Mouse (Mus musculus): ENCODE measurements around the gene Lrmda. TPM values are rescaled to one million over a fixed set of nuclear protein-coding genes. Genes with fewer than 3 reads are reported as not detected.
A peak's percentile ranks its signal among the peaks of the same experiment; 100 is the strongest.

Gene Lrmda
- total and polyA plus RNA-seq, 2 experiments, result 0.18 to 0.50 TPM

- WGBS, result 80% methylated on average over 4 of the region's 4 CpGs
- H3K4me1 ChIP-seq (ENCODE audit: control insufficient read depth, insufficient read depth, low read length), result no peaks in the 10 kb centered on the region
Observed at GRCm38 (mm10) chr14:21999588-21999987, 19.9 kb upstream of the Lrmda start.

DNA sequence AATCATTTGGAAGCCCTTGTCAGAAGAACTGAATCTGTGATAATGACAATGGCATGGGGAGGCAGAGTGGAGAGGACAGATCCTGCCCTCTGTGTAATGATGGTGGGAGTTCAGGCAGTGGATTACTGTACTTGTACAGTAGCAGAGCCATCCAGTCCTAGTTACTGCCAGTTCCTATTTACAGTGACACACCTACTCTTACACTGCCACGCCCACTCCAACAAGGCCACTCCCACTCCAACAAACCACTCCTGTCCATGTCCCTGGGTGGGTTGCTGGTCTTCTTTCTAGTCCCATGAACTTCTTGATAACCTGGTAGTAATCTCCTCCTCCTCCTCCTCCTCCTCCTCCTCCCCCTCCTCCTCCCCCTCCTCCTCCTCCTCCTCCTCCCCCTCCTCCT, 16.3 kb upstream of the Lrmda start:
- Histone ChIP-seq H3K4me3 (ENCODE audit: insufficient read depth, low read depth, low read length) (no peak overlapping the region), H3K9ac (ENCODE audit: low read depth, low read length) (no peak overlapping the region), H3K27ac (replicated peaks; ENCODE audit: insufficient read depth, low read depth, low read length) (no peak overlapping the region), H3K79me2 (ENCODE audit: control insufficient read depth, insufficient read depth, low read length) (no peaks in the 10 kb centered on the region), H3K27me3 (ENCODE audit: control insufficient read depth, insufficient read depth, low read length) (no peaks in the 10 kb centered on the region), H3K4me1 (ENCODE audit: control insufficient read depth, insufficient read depth, low read length) (no peaks in the 10 kb centered on the region), H3K36me3 (ENCODE audit: control insufficient read depth, insufficient read depth, low read length) (no peaks in the 10 kb centered on the region)
- DNase-seq (ENCODE audit: extremely low read depth, low read depth, low spot score), result no peak
- WGBS, result 61% methylated on average over 1 of the region's 1 CpGs
- TF ChIP-seq POLR2A (IDR thresholded peaks at IDR 0.05; ENCODE audit: extremely low read depth, insufficient read depth, low read length) (no peak), CTCF (IDR thresholded peaks at IDR 0.05; ENCODE audit: low read depth, low read length) (no peak)

More at GRCm38 (mm10) chr14:21999588-21999987, 19.9 kb upstream of the Lrmda start:
- Histone ChIP-seq H3K79me2 (ENCODE audit: control insufficient read depth, insufficient read depth, low read length) (no peaks in the 10 kb centered on the region), H3K4me3 (ENCODE audit: insufficient read depth, low read depth, low read length) (no peak overlapping the region), H3K27me3 (ENCODE audit: control insufficient read depth, insufficient read depth, low read length) (no peaks in the 10 kb centered on the region; the same call in 1 of the 2 replicates), H3K9ac (ENCODE audit: low read depth, low read length) (no peak overlapping the region), H3K36me3 (ENCODE audit: control insufficient read depth, insufficient read depth, low read length) (no peaks in the 10 kb centered on the region), H3K27ac (replicated peaks; ENCODE audit: insufficient read depth, low read depth, low read length) (no peak overlapping the region)
- TF ChIP-seq CTCF (IDR thresholded peaks at IDR 0.05; ENCODE audit: low read depth, low read length), result no peak
- no peak for TF ChIP-seq POLR2A (IDR thresholded peaks at IDR 0.05; ENCODE audit: extremely low read depth, insufficient read depth, low read length)
- no peak for DNase-seq (ENCODE audit: extremely low read depth, low read depth, low spot score)

DNA sequence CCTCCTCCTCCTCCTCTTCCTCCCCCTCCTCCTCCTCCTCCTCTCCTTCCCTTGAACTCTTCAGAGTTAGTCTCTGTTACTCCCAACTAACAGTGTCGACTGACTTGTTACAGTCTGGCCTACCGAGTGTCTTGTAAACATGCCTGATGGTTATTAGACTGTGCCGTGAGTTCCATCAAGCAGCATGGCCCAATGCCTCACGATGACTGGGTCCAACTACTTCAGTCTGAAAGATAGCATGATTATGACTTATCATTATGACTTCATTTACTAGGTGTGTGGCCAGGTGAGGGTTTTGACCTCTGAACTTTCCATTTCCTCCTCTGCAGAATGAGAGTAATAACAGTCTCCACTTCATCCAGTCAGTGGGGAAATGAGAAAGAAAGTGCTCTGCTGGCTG, 15.9 kb upstream of the Lrmda start:
- 86% methylated on average over 4 of the region's 4 CpGs for WGBS

GRCm38 (mm10) chr14:22004943-22005342, 14.6 kb upstream of the Lrmda start:
- DNase-seq (ENCODE audit: extremely low read depth, low read depth, low spot score), result no peak
- no peak for TF ChIP-seq POLR2A (IDR thresholded peaks at IDR 0.05; ENCODE audit: extremely low read depth, insufficient read depth, low read length)
- TF ChIP-seq CTCF (IDR thresholded peaks at IDR 0.05; ENCODE audit: low read depth, low read length), result no peak
- Histone ChIP-seq H3K9ac (ENCODE audit: low read depth, low read length) (no peak overlapping the region), H3K27ac (replicated peaks; ENCODE audit: insufficient read depth, low read depth, low read length) (no peak overlapping the region), H3K36me3 (ENCODE audit: control insufficient read depth, insufficient read depth, low read length) (no peaks in the 10 kb centered on the region), H3K79me2 (ENCODE audit: control insufficient read depth, insufficient read depth, low read length) (no peaks in the 10 kb centered on the region), H3K4me3 (ENCODE audit: insufficient read depth, low read depth, low read length) (no peak overlapping the region), H3K27me3 (ENCODE audit: control insufficient read depth, insufficient read depth, low read length) (no peaks in the 10 kb centered on the region), H3K4me1 (ENCODE audit: control insufficient read depth, insufficient read depth, low read length) (no peaks in the 10 kb centered on the region)
- 83% methylated on average over 4 of the region's 4 CpGs for WGBS

More for the DNA sequence above, 15.9 kb upstream of the Lrmda start:
- Histone ChIP-seq H3K79me2 (ENCODE audit: control insufficient read depth, insufficient read depth, low read length) (no peaks in the 10 kb centered on the region), H3K9ac (ENCODE audit: low read depth, low read length) (no peak overlapping the region), H3K4me3 (ENCODE audit: insufficient read depth, low read depth, low read length) (no peak overlapping the region), H3K27ac (replicated peaks; ENCODE audit: insufficient read depth, low read depth, low read length) (no peak overlapping the region), H3K36me3 (ENCODE audit: control insufficient read depth, insufficient read depth, low read length) (no peaks in the 10 kb centered on the region), H3K4me1 (ENCODE audit: control insufficient read depth, insufficient read depth, low read length) (no peaks in the 10 kb centered on the region), H3K27me3 (ENCODE audit: control insufficient read depth, insufficient read depth, low read length) (no peaks in the 10 kb centered on the region)
- no peak for DNase-seq (ENCODE audit: extremely low read depth, low read depth, low spot score)
- no peak for TF ChIP-seq POLR2A (IDR thresholded peaks at IDR 0.05; ENCODE audit: extremely low read depth, insufficient read depth, low read length)
- no peak for TF ChIP-seq CTCF (IDR thresholded peaks at IDR 0.05; ENCODE audit: low read depth, low read length)

DNA sequence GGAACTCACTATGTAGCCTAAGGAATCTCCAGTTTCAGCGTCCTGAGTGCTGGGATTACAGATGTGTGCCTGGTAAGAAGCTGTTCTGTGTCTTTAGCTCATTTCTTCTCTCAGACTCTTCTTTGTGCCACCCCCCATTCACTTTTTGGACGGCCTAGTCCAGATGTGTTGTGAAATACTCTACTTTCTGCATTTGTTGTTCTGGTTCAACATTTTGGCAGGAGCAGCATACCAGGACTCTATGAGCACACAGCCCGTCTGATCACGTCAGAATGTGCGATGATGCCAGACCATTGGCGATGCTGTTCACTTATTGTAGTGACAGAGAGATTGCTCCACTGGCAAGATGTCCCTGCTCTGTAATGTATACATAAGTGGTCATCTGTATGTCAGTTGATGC, 12.5 kb upstream of the Lrmda start:
- Histone ChIP-seq H3K27me3 (ENCODE audit: control insufficient read depth, insufficient read depth, low read length) (no peaks in the 10 kb centered on the region), H3K36me3 (ENCODE audit: control insufficient read depth, insufficient read depth, low read length) (no peaks in the 10 kb centered on the region), H3K4me3 (ENCODE audit: insufficient read depth, low read depth, low read length) (no peak overlapping the region), H3K9ac (ENCODE audit: low read depth, low read length) (no peak overlapping the region), H3K4me1 (ENCODE audit: control insufficient read depth, insufficient read depth, low read length) (no peaks in the 10 kb centered on the region), H3K79me2 (ENCODE audit: control insufficient read depth, insufficient read depth, low read length) (no peaks in the 10 kb centered on the region), H3K27ac (replicated peaks; ENCODE audit: insufficient read depth, low read depth, low read length) (no peak overlapping the region)
- TF ChIP-seq CTCF (IDR thresholded peaks at IDR 0.05; ENCODE audit: low read depth, low read length) (no peak), POLR2A (IDR thresholded peaks at IDR 0.05; ENCODE audit: extremely low read depth, insufficient read depth, low read length) (no peak)
- no peak for DNase-seq (ENCODE audit: extremely low read depth, low read depth, low spot score)
- WGBS, result 72% methylated on average over 6 of the region's 6 CpGs

- 72% methylated on average over 5 of the region's 5 CpGs for WGBS
- Histone ChIP-seq H3K9ac (ENCODE audit: low read depth, low read length) (no peak overlapping the region), H3K27ac (replicated peaks; ENCODE audit: insufficient read depth, low read depth, low read length) (peak overlapping the region; percentile 15), H3K4me1 (ENCODE audit: control insufficient read depth, insufficient read depth, low read length) (no peaks in the 10 kb centered on the region; the same call in 1 of the 2 replicates), H3K4me3 (ENCODE audit: insufficient read depth, low read depth, low read length) (no peak overlapping the region), H3K36me3 (ENCODE audit: control insufficient read depth, insufficient read depth, low read length) (no peaks in the 10 kb centered on the region), H3K27me3 (ENCODE audit: control insufficient read depth, insufficient read depth, low read length) (no peaks in the 10 kb centered on the region), H3K79me2 (ENCODE audit: control insufficient read depth, insufficient read depth, low read length) (no peaks in the 10 kb centered on the region)
- TF ChIP-seq POLR2A (IDR thresholded peaks at IDR 0.05; ENCODE audit: extremely low read depth, insufficient read depth, low read length) (no peak), CTCF (IDR thresholded peaks at IDR 0.05; ENCODE audit: low read depth, low read length) (no peak)
- no peak for DNase-seq (ENCODE audit: extremely low read depth, low read depth, low spot score)
Observed at GRCm38 (mm10) chr14:22014315-22014714, 5.2 kb upstream of the Lrmda start.

All from liver, adult 2 months (tissue).